Mouse (Mus musculus) kidney, embryonic 14.5 days (tissue): ENCODE measurements around the gene Abcc4. TPM values are rescaled to one million over a fixed set of nuclear protein-coding genes. Genes with fewer than 3 reads are reported as not detected.
A peak's percentile ranks its signal among the peaks of the same experiment; 100 is the strongest.
"Not testable (repeated sequence)": the region's sequence is repeated elsewhere in the genome, so short reads cannot be mapped to it uniquely, and the experiment has no call there.

Source experiments
- ATAC-seq: fragments of 200-750 bp; cut with Nextera tagmentation; 2 replicates; pipeline ENCODE4 v1.8.0; 2017; ENCODE audit warnings: moderate number of reproducible peaks, mild to moderate bottlenecking, moderate TSS enrichment, moderate library complexity; ENCODE audit not compliant: low FRiP score, low TSS enrichment
- H3K27ac ChIP-seq: fragments of 300-500 bp; sonication (generic); 2 replicates; pipeline ENCODE4 v1.5.1; 2014; ENCODE audit warnings: low read depth, mild to moderate bottlenecking, low read length, moderate library complexity, mixed read lengths
- H3K27me3 ChIP-seq: fragments of 300-500 bp; sonication (generic); 2 replicates; pipeline ENCODE4 v1.6.1; 2014; ENCODE audit warnings: mild to moderate bottlenecking, low read length; ENCODE audit not compliant: control insufficient read depth, insufficient read depth
- H3K36me3 ChIP-seq: fragments of 300-500 bp; sonication (generic); 2 replicates; pipeline ENCODE4 v1.6.1; 2014; ENCODE audit warnings: low read length, mixed read lengths; ENCODE audit not compliant: control insufficient read depth, insufficient read depth
- H3K4me1 ChIP-seq: fragments of 300-500 bp; sonication (generic); 2 replicates; pipeline ENCODE4 v1.6.1; 2014; ENCODE audit warnings: low read length, mixed read lengths; ENCODE audit not compliant: control insufficient read depth, insufficient read depth
- H3K4me2 ChIP-seq: fragments of 300-500 bp; sonication (generic); replicated peaks from 2 replicates; pipeline ENCODE4 v1.6.1; 2014; ENCODE audit warnings: low read depth, mild to moderate bottlenecking, low read length
- H3K4me3 ChIP-seq: fragments of 300-500 bp; sonication (generic); 2 replicates; pipeline ENCODE4 v1.5.1; 2014; ENCODE audit warnings: mild to moderate bottlenecking, low read length
- H3K9ac ChIP-seq: fragments of 300-500 bp; sonication (generic); 2 replicates; pipeline ENCODE4 v1.6.1; 2014; ENCODE audit warnings: low read depth, mild to moderate bottlenecking, low read length, moderate library complexity
- H3K9me3 ChIP-seq: fragments of 300-500 bp; sonication (generic); 2 replicates; pipeline ENCODE4 v1.6.1; 2016; ENCODE audit warnings: low read length; ENCODE audit not compliant: control insufficient read depth
- WGBS: fragments of 180-500 bp; shearing (Covaris S2); extraction: QIAGEN DNeasy Blood & Tissue Kit; methylation state at CpG from one replicate; pipeline ENCODE4 v1.1.7; 2014; 5-methylcytosine and 5-hydroxymethylcytosine counted together
- polyA plus RNA-seq: library from polyadenylated mRNA; unstranded; fragments of >200 nt; fragmentation: Nextera tagmentation; extraction: Ambion mirVana; gene quantifications from 2 replicates; pipeline ENCODE4 v1.2.1, GENCODE M21; 2014

Abcc4 gene
- polyA plus RNA-seq, 1 experiment from 2014 or later, result 12.2 TPM

DNA sequence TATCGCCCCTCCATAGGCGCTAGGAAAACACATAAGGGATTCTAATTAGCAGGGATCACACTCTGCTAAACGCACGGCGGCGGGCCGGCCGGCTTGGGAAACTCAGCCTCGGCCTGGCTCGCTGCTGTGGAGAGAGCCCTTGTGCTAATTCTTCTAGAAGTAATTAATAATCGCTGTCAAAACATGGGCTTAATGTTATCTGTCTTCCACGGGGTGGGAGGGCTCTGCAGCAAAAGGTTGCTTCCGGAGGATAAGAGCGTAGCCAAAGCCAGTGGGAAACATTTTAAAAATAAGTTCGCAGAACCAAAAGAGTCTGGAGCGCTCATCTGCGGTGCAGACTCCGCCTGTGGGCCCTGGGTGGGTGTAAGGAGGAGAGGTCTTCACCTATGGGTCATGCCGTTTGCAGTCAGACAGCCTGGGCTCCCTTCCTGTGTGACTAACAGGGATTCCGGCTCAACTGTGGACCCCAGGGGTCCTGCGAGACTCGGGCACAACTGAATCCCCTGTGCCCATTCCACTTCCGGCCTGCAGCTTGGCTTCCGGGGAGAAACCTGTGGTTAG is 154.2 kb downstream of the Abcc4 start:
- Histone ChIP-seq H3K27ac (no peak overlapping the region), H3K4me1 (peaks cover 8% of the 10 kb centered on the region; the same call in 1 of the 2 replicates), H3K27me3 (no peaks in the 10 kb centered on the region), H3K9me3 (no peaks in the 10 kb centered on the region), H3K9ac (no peak overlapping the region), H3K36me3 (no peaks in the 10 kb centered on the region), H3K4me3 (peak overlapping the region; percentile 6; the same call in 1 of the 2 replicates), H3K4me2 (peak overlapping the region; percentile 36)
- 21% methylated on average over 24 of the region's 24 CpGs for WGBS
- peak; percentile 77 for ATAC-seq

- H3K4me3 ChIP-seq, result peak overlapping the region; percentile 6; the same call in 1 of the 2 replicates
- H3K4me2 ChIP-seq, result peak overlapping the region; percentile 36
- no peak overlapping the region for H3K9ac ChIP-seq
- WGBS, result 39% methylated on average over 18 of the region's 18 CpGs
- H3K4me1 ChIP-seq, result peaks cover 8% of the 10 kb centered on the region; the same call in 1 of the 2 replicates
- no peaks in the 10 kb centered on the region for H3K27me3 ChIP-seq
- no peaks in the 10 kb centered on the region for H3K36me3 ChIP-seq
- no peak overlapping the region for H3K27ac ChIP-seq
- no peak for ATAC-seq
- H3K9me3 ChIP-seq, result no peaks in the 10 kb centered on the region
Measured at GRCm38 (mm10) chr14:118551061-118551724, 154.8 kb downstream of the Abcc4 start.

- Histone ChIP-seq H3K4me1 (no peaks in the 10 kb centered on the region), H3K27ac (no peak overlapping the region), H3K9ac (no peak overlapping the region), H3K27me3 (no peaks in the 10 kb centered on the region), H3K4me2 (no peak overlapping the region), H3K4me3 (no peak overlapping the region), H3K9me3 (no peaks in the 10 kb centered on the region), H3K36me3 (no peaks in the 10 kb centered on the region)
- no peak for ATAC-seq
- WGBS, result 90% methylated on average over 6 of the region's 6 CpGs
Measured at GRCm38 (mm10) chr14:118544493-118544892, 161.5 kb downstream of the Abcc4 start.

GRCm38 (mm10) chr14:118542947-118543346 is 163.1 kb downstream of the Abcc4 start:
- H3K4me1 ChIP-seq, result no peaks in the 10 kb centered on the region

DNA sequence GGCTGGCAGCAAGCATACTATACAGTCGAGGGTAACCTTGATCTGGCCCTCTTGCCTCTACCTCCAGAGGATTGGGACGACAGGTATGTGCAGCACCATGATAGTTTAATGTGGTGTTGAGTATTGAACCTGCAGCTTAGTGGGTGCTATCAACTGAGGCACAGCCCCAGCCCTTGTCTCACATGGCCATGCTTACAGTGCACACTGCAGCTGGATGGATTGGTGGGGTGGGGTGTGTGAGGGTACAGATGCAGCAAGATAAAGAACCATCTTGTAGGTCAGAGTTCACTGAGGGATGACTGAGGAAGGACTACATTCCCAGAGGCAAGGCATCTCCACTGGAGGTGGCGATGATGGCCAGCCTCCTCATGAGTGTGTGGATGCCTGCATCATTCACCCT is 174.5 kb downstream of the Abcc4 start:
- 80% methylated on average over 3 of the region's 3 CpGs for WGBS
- H3K9me3 ChIP-seq, result no peaks in the 10 kb centered on the region
- H3K36me3 ChIP-seq, result no peaks in the 10 kb centered on the region
- H3K4me3 ChIP-seq, result no peak overlapping the region
- H3K27ac ChIP-seq, result no peak overlapping the region
- no peak for ATAC-seq
- no peak overlapping the region for H3K9ac ChIP-seq
- no peak overlapping the region for H3K4me2 ChIP-seq
- H3K4me1 ChIP-seq, result no peaks in the 10 kb centered on the region
- H3K27me3 ChIP-seq, result no peaks in the 10 kb centered on the region

More at GRCm38 (mm10) chr14:118542947-118543346, 163.1 kb downstream of the Abcc4 start:
- H3K27me3 ChIP-seq, result no peaks in the 10 kb centered on the region
- H3K4me2 ChIP-seq, result no peak overlapping the region
- WGBS, result 82% methylated on average over 9 of the region's 9 CpGs
- H3K9ac ChIP-seq, result no peak overlapping the region
- H3K36me3 ChIP-seq, result no peaks in the 10 kb centered on the region
- no peaks in the 10 kb centered on the region for H3K9me3 ChIP-seq
- no peak overlapping the region for H3K4me3 ChIP-seq
- no peak for ATAC-seq
- H3K27ac ChIP-seq, result no peak overlapping the region

GRCm38 (mm10) chr14:118514280-118515031 is 191.6 kb downstream of the Abcc4 start:
- no peak for ATAC-seq
- no peak overlapping the region for H3K9ac ChIP-seq
- H3K27me3 ChIP-seq, result no peaks in the 10 kb centered on the region
- H3K36me3 ChIP-seq, result no peaks in the 10 kb centered on the region
- H3K4me3 ChIP-seq, result no peak overlapping the region
- 55% methylated on average over 9 of the region's 9 CpGs for WGBS
- no peak overlapping the region for H3K4me2 ChIP-seq
- no peaks in the 10 kb centered on the region for H3K9me3 ChIP-seq
- H3K27ac ChIP-seq, result no peak overlapping the region
- no peaks in the 10 kb centered on the region for H3K4me1 ChIP-seq

DNA sequence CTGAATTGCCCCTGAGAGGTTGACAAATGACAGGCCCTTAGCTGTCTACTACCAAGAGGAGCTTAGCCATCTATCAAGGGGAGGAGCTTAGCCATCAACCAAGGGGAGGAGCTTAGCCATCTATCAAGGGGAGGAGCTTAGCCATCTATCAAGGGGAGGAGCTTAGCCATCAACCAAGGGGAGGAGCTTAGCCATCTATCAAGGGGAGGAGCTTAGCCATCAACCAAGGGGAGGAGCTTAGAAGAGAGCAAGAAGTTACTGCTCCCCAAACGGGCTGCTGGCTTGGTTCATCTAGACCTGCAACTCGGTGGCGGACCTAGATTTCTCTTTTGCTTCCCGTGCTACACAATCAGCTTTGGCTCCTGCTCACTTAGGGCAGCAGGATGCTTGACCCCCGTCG is 194.3 kb downstream of the Abcc4 start:
- 91% methylated on average over 6 of the region's 6 CpGs for WGBS
- H3K27me3 ChIP-seq, ATAC-seq, H3K4me1 ChIP-seq, H3K9me3 ChIP-seq, H3K4me3 ChIP-seq, H3K9ac ChIP-seq, H3K36me3 ChIP-seq, H3K27ac ChIP-seq, H3K4me2 ChIP-seq: not testable (repeated sequence)

DNA sequence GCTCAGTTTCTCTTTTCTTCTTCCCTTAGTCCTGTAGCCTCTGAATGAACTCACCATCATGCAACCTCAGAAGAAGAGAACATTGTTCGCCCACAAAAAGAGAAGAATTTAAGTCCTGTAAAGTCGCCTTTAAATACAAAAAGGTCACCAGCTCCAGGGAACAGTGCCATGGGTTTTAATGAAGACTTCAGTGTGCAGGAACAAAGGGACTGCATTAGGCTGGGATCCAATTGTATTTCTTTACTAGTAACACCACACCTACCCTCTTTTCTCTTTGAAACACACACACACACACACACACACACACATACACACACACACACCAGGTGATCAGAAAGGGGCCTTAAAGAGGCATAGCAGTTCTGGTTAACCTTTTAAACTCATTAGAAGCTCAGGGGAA is 195.2 kb downstream of the Abcc4 start:
- no peaks in the 10 kb centered on the region for H3K27me3 ChIP-seq
- no peak for ATAC-seq
- WGBS, result 87% methylated on average over 2 of the region's 2 CpGs
- H3K9me3 ChIP-seq, result no peaks in the 10 kb centered on the region
- H3K36me3 ChIP-seq, result no peaks in the 10 kb centered on the region
- no peak overlapping the region for H3K4me3 ChIP-seq
- H3K9ac ChIP-seq, result no peak overlapping the region
- H3K4me1 ChIP-seq, result 0 out of 2 replicates have a peak, but pooled peaks cover 4% of the 10 kb centered on the region
- H3K27ac ChIP-seq, result no peak overlapping the region
- H3K4me2 ChIP-seq, result no peak overlapping the region

DNA sequence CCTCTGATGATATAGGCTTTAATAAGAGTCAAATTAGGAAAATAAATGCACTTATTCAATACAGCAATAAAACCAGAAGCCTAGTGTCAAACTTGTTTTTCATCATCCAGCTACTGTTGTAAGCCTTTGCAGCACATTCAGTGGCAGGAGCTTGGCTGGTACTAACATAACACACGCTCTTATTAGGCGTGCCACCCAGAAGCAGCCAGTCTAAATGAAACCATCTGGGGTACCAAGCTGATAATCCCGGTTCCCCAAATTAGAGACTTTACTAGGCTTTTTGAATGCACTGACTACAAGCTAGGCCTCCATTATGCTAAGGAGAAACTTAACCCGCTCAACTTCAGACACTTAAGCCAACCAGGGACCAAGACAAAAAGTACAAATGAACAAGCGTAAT is 195.8 kb downstream of the Abcc4 start:
- Histone ChIP-seq H3K27me3 (no peaks in the 10 kb centered on the region), H3K4me1 (0 out of 2 replicates have a peak, but pooled peaks cover 4% of the 10 kb centered on the region), H3K27ac (no peak overlapping the region), H3K9ac (no peak overlapping the region), H3K9me3 (no peaks in the 10 kb centered on the region), H3K4me3 (no peak overlapping the region), H3K4me2 (no peak overlapping the region), H3K36me3 (no peaks in the 10 kb centered on the region)
- WGBS, result 88% methylated on average over 5 of the region's 5 CpGs
- ATAC-seq, result no peak
